Mouse (Mus musculus) retina, postnatal 1 day (tissue): ENCODE measurements at regions not wholly inside any gene's neighbourhood (a gene's known extent, or its start where the extent isn't known, plus 50 kb on each side); places are given as distances from the start of the nearest gene placed in this dataset.
A peak's percentile ranks its signal among the peaks of the same experiment; 100 is the strongest.

Experiments used
- DNase-seq: peaks from one replicate; pipeline ENCODE4 v3.0.0-alpha.2; 2012

GRCm38 (mm10) chr7:145040871-145041270 is 101.1 kb upstream of the Ccnd1 start:
- DNase-seq: no peak

DNA sequence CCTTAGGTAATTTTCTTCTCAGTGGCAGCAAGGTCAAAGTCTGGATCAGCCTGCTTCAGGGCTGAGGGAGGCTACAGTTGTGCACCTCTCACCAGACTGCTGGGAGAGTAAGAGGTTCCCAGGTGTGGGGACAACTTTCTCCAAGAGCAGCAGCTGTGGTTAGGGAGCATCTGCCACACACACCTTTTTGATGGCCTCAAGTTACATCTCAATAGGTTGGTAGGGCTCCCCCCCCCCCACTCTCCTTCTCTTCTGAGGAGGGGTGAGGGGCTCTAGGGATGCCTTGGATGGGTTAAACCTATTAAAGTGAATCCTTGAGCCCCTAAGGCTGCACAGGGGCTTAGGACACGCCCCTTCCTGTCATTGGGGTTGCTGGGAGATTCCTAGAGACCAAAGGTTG is 94.7 kb upstream of the Ccnd1 start:
- DNase-seq: no peak

DNA sequence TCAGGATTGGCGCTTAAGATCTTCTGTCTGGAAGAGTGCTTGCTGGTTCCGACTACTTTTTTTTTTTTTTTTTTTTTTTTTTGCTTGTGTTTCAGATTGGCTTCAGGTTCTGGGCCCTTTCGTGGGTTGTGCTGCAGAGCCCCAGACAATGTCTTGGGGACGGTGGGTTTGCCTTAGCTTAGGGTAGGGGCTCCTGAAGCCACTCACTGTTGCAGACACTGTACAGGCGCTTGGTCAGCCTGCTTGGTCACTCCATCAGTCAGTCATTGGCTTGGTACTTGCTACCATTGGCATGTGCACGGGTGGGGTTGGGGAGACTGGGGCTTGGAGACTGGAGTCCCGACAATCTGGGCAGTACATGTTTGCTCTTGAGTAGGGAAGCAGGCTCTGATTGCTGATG is 91.5 kb upstream of the Ccnd1 start:
- DNase-seq: no peak

- DNase-seq: peak; percentile 91
These were observed 91.0 kb upstream of the Ccnd1 start for GRCm38 (mm10) chr7:145030635-145031141.

DNA sequence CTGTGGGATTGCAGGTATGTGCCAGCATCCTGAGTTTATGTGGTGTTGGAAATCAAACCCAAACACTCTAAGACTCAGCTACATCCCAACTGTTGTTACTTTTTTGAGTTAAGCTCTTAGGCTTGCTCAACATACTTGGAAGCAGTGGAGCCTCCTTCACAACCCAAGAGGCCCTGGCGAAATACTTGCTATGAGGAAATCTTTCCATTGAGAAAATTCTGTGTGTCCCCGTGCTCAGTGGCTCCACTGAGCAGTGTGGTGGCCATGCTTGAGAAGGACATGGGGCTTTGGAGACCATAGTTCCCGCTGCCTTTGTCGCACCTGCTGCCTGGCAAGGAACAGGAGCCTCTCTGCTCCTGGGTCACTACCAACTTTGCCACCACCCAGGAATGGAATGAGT is 89.9 kb upstream of the Ccnd1 start:
- no peak for DNase-seq

DNA sequence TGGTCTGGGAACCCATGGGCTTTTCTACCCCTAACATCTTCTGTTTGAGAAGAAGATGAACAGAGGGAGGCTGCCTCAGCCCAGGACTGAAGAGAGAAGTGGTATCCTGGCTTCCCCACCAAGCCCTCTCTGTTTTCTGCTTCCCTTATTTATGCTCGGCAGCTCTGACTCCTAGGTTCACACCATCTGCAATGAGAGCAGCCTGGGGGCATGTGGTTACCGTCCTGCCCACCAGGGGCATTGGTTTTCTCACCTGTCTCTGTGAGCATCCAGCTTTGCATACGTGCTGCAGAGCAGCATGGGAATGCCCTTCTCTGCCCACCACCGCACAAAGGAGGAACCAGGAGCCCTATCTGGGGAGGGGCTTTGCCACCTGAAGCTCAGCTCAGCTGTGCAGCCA is 89.4 kb upstream of the Ccnd1 start:
- DNase-seq: peak; percentile 32

- no peak for DNase-seq
These were observed 87.3 kb upstream of the Ccnd1 start for GRCm38 (mm10) chr7:145027061-145027460.

- no peak for DNase-seq
These were observed 86.2 kb upstream of the Ccnd1 start for GRCm38 (mm10) chr7:145026014-145026285.

- no peak for DNase-seq
These were observed 85.7 kb upstream of the Ccnd1 start for GRCm38 (mm10) chr7:145025186-145026013.

DNA sequence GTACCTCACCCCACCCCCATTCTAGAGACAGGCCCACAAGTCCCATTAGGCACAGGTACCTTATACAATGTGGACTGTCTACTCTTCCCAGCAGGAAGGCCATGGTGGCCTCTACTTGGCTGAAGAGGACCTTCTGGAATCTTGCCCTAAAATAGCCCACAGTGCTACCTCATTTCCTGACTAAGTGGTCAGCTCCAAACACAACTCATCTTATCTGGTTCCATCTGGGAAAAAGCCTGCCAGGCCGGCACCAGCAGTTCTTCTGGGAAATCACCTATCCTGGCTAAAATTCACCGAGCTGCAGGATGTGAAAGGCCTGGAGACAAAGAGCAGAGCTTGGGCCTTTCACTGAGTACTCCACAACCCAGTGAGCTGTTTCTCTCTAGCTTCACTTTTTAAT is 84.9 kb upstream of the Ccnd1 start:
- DNase-seq: no peak

GRCm38 (mm10) chr7:145019137-145019536 is 79.4 kb upstream of the Ccnd1 start:
- no peak for DNase-seq

DNA sequence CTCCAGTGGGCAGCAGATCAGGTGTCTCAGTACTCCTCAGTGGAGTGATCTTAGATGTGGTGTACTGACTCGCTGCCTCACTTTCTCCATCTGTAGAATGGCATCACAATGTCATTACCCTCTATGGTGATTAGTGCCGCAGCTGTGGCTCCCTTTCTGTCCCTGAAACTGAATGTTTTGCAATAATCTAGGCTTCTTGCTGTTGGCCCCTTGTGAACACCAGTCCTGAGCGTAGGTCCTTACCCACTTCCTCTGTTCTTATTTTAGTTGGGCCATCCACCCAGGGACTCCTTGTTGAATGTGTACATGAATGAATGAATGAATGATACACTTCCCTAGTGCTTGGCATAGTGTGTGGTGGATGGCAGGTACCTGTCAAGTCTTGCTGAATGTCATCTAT is 78.4 kb upstream of the Ccnd1 start:
- DNase-seq: no peak

GRCm38 (mm10) chr7:145015463-145016085 is 75.8 kb upstream of the Ccnd1 start:
- DNase-seq: peak; percentile 45

DNA sequence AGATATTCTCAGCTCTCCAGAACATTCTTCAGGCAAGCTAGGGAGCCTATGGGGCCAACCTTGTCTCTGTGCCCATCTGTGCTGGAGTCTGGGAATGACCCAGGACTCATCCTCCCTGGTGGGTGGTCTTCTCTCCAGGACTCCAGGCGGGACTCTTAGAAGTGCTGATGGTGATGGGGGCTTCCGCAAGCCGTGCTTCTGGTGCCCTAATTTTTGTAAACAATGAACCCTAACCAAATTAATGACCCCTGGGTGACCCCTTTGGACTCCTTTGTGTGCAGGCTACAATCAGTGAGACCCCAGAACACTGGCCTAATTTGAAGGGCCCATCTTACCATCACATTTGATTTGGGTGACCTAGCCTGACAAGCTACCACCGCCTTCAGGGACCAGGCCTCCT is 71.0 kb upstream of the Ccnd1 start:
- peak; percentile 99 for DNase-seq

DNA sequence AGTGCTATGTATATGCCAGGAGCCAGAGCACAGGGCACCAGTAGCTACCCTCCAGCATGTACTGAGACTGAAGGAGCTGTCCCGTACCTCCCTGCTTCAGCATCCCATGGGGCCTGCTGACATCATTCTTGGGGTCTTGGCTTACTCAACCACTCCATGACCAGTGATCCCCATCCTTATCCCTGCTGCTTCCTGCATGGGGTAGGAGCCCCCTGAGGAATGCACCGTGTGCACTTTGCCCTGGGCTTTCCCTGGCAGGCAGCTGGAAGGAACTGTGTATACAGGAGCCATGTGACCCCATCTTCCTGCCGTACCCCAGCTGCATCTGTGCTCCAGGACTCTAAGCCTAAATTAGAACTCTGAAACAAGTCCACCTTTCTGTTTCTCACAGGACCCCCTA is 70.3 kb upstream of the Ccnd1 start:
- DNase-seq: no peak

DNA sequence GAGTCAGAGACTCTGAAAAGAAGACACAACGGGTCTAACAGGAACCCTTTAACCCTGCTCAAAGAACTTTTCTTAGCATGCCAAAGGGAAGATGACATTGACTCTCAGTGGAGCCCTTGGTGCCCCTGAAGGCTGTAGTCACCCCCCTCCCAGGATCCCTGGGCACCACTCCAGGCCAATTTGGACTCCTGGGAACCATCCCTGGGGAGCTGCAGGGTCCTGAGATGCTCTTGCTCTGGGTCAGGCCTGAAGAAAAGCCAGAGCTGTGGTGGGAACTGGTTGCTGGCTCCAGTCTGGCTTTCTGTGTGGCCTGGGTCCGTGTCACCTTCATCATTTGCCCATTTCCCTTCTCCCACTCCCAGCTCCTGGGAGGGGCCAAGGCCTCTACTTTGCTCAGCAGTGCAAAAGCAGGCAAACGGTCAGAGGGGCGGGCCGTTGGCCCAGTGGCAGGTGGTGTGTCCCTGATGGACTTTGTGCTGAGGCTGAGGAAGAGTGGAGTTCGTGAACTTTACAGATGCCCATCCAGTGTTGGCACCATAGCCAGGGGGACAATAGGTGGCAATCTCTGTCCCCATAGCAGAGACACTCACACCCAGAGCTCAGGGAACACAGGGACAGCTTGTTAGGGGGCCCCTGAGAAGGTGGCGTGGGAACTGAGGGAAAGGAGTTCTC is 69.1 kb upstream of the Ccnd1 start:
- peak; percentile 94 for DNase-seq

GRCm38 (mm10) chr7:145007216-145007615 is 67.5 kb upstream of the Ccnd1 start:
- no peak for DNase-seq

DNA sequence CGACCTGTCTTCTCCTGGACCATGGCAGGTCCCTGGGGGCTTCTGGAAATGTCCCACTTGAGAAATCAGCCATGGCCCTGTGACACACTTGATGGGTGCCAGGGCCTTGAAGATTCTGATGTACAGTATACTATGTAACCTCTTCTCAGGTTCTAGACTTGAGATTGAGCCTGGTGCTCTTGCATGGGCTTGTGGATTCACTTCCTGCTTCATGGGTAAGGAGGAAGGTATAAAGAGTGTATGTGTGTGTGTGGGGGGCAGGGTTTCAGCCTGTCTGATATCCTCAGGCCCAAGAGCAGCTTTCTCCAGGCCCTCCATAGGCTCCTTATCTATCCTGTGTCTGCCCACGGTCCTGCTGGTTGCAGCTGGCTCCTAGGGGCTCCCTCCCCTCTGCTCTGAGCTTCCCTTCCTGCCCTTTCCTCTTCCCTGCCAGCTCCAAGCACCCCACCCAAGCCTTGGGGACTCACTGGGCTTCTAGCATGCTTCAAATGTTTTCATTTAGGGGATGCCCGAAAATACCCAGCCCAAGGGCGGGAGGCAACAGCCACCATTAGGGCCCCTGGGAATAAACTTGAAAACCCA is 61.9 kb upstream of the Ccnd1 start:
- DNase-seq: no peak

DNA sequence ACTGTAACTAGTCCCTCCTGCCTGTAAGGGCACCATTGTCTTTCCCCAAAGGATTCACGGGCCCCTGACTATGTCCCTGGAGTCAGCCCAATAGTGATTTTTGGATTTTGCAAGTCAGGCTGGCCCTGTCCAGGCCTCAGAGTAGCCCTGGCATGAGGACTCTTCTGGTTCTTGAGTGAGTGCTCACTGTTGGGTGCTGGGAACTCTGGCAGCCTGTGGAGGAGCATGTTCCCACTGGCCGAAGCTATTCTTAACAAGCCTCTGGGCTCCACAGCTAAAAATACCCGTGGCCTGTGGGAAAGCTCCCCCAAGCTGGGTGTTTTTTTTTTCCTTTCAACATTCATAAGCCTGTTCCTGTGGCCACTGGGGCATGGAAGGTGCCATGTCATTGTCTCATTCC is 60.0 kb upstream of the Ccnd1 start:
- DNase-seq: no peak

DNA sequence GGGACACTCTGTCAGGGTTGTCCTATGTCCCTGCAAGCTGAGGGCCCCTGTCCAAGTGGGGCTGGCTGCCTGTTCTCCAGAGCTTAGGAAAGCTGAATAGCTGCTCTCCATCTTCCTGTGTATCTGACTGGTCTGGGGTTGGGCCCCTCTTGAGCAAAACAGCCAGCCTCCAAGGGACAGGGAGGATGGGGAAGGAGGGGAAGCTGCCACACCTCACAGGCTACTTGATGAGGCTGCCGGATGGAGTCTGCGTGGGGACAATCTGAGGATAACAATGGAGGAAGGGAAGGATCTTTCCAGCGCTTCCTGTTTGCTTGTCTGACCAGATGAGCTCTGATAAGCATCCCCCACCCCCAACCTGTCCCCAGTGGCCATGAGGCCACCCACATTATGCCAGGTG is 57.1 kb upstream of the Ccnd1 start:
- no peak for DNase-seq

GRCm38 (mm10) chr7:144994229-144994628 is 54.5 kb upstream of the Ccnd1 start:
- DNase-seq: no peak

- DNase-seq: no peak
These were observed 53.8 kb upstream of the Ccnd1 start for GRCm38 (mm10) chr7:144993566-144993965.

DNA sequence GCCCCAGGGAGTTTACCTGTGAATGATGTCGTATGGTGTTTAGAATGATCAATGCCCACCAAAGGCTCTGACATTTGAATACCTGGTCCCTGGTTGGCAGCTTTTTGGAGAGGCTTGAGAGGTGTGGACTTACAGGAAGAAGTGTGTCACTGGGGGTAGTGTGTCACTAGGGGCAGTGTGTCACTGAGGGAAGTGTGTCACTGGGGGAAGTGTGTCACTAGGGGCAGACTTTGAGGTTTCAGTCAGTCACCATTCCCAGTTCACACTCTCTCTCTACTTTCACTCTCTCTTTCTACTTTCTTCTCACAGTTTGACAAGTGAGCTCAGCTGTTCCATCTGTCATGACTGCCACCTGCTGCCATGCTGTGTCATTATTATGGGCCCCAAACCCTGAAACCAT is 52.0 kb upstream of the Ccnd1 start:
- DNase-seq: no peak
